Mouse (Mus musculus) myocyte (in vitro differentiated cells): ENCODE data around the gene D7Ertd443e.

Source experiments
- CEBPB ChIP-seq: IDR thresholded peaks from 2 replicates; pipeline ENCODE4 v1.6.1; 2011; ENCODE audit warnings: mild to moderate bottlenecking, moderate library complexity; ENCODE audit not compliant: poor library complexity, insufficient read depth, severe bottlenecking
- E2F4 ChIP-seq: IDR thresholded peaks from one replicate; pipeline ENCODE4 v1.6.1; 2011; ENCODE audit warnings: mild to moderate bottlenecking, control low read depth, moderate library complexity; ENCODE audit not compliant: insufficient read depth
- MAX ChIP-seq: IDR thresholded peaks from one replicate; pipeline ENCODE4 v1.6.1; 2011; ENCODE audit warnings: low read depth, mild to moderate bottlenecking, control low read depth
- MYOD1 ChIP-seq, 3 experiments: IDR thresholded peaks; one replicate each; pipeline ENCODE4 v1.6.1; 2011; ENCODE audit warnings: control low read depth in 2 of 3, low read depth in 2 of 3, mild to moderate bottlenecking in 2 of 3, moderate library complexity in 1 of 3; ENCODE audit not compliant: insufficient read length in 2 of 3, control insufficient read depth in 1 of 3
- MYOG ChIP-seq, 3 experiments: IDR thresholded peaks; one replicate each; pipeline ENCODE4 v1.6.1; 2011; ENCODE audit warnings: control low read depth in 2 of 3, low read depth in 2 of 3, mild to moderate bottlenecking in 2 of 3; ENCODE audit not compliant: insufficient read length in 2 of 3, control insufficient read depth in 1 of 3, insufficient read depth in 1 of 3
- POLR2A ChIP-seq: IDR thresholded peaks from one replicate; pipeline ENCODE4 v1.6.1; 2011; ENCODE audit warnings: low read depth, mild to moderate bottlenecking, control low read depth, moderate library complexity; ENCODE audit not compliant: insufficient read length
- POLR2AphosphoS2 ChIP-seq: IDR thresholded peaks from one replicate; pipeline ENCODE4 v1.6.1; 2011; ENCODE audit warnings: low read depth, control low read depth; ENCODE audit not compliant: insufficient read length
- REST ChIP-seq: IDR thresholded peaks from one replicate; pipeline ENCODE4 v1.6.1; 2011; ENCODE audit warnings: mild to moderate bottlenecking, control low read depth, moderate library complexity; ENCODE audit not compliant: insufficient read depth, insufficient read length
- SRF ChIP-seq: IDR thresholded peaks from one replicate; pipeline ENCODE4 v1.6.1; 2011; ENCODE audit warnings: low read depth; ENCODE audit not compliant: control insufficient read depth, insufficient read length
- TCF12 ChIP-seq: IDR thresholded peaks from one replicate; pipeline ENCODE4 v1.6.1; 2011; ENCODE audit warnings: mild to moderate bottlenecking, control low read depth; ENCODE audit not compliant: poor library complexity, insufficient read depth, severe bottlenecking
- TCF3 ChIP-seq: IDR thresholded peaks from one replicate; pipeline ENCODE4 v1.6.1; 2011; ENCODE audit warnings: low read depth, control low read depth; ENCODE audit not compliant: insufficient read length
- USF1 ChIP-seq: IDR thresholded peaks from one replicate; pipeline ENCODE4 v1.6.1; 2011; ENCODE audit warnings: low read depth, mild to moderate bottlenecking, control low read depth, moderate library complexity

DNA sequence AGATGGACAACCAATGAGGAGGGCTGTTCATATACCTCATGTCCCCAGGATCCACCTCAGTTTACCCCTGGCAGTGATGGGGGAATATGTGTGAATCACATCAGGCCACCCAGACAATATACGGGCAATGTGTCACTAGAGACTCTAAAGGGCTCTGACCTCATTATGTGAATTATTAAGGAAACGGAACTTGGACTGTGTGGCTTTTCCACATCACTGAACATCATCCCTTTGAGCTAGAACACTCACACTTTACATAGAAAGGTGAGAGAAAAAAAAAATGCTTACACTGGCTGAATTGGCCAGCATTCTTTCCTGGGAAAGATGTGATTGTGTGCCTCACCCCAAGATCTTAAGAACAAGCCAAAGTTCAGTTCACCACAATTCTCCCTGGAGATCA lies 15.3 kb upstream of the D7Ertd443e start:
- TF ChIP-seq E2F4 (no peak), POLR2A (no peak), POLR2AphosphoS2 (no peak), TCF12 (no peak), MYOD1 (IDR thresholded peaks at IDR 0.05; ENCODE audit: control insufficient read depth in 1 of 3, insufficient read length in 2 of 3, low read depth in 2 of 3) (no peak), MYOG (IDR thresholded peaks at IDR 0.05; ENCODE audit: control insufficient read depth in 1 of 3, insufficient read depth in 1 of 3, insufficient read length in 2 of 3, low read depth in 2 of 3) (no peak), USF1 (no peak), MAX (no peak), SRF (no peak), CEBPB (no peak), REST (no peak), TCF3 (no peak)
